Mouse (Mus musculus) B cell, adult 67 days (primary cell): ENCODE results near the gene Rpl39l. TPM values are rescaled to one million over a fixed set of nuclear protein-coding genes. Genes with fewer than 3 reads are reported as not detected.

ENCODE experiments used
- total RNA-seq, 2 experiments: library from RNA; stranded (reverse); gene quantifications; 4 replicates each; pipeline ENCODE4 v1.2.4; 2023

Gene Rpl39l
- total RNA-seq = not detected

DNA sequence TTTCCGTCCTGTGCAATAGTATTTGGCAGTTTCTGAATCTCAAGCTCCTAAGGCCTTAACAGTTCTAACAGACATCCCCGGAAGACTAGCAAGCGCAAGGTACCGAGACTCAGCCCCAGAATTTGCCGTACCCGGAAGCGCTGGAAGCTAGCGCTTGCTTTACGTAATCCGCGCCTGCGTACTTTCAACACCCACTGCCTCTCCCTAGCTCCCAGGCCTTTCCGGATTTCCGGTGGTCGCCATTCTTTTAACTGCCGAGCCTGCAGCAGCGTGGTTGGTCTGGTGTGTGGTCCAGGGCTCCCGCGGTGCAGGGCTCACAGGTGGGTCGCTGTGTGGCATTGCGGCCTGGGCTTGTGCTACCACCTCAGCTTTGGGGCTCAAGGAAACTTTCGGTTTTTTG is at the start of gene Rpl39l:
Gene Rpl39l (plus strand): TSS at position 222 of the 400 bp plus-strand sequence.

DNA sequence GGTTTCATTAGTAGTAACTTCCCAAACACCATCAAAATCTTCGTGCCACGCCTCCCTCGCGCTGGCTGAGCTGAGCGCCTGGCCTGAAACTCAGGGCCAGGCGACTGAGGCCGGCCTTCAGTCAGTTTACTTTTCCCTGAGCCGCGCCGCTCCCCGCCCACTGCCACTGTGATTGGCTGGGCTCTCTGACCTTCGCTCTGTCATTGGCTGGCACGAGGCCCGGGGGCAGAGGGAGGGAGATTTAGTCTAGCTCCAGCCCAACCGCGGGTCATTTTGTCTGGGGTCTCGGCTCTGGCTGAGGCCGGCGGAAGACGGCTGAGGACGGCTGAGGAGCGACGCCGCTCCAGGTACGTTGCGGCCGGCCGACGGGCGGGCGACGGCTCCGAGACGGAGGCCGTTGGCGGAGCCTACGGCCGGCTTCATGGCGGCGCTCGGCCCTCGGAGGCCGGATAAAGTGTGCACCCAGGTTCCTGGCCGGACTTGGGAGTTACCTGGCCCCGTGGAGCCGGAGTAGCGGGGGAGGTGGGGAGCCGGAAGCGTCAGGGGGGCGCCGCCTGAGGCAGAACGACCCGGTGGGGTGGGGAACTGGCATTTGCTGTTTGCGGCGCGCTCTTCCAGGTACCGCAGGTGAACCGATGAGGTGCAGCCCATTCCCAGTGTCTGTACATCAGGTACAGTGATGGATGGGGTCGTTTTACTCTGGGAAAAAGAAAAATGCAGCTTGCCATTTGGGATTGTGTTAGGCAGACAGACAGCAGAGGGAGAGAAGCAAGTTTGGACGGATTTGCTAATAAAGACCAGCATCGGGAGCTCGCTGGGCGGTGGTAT is 22.9 kb downstream of the Rpl39l start, which contains the start of gene Atf7ip2:
Gene Atf7ip2 (plus strand): TSS at position 34 of the 828 bp plus-strand sequence.

Other genes with a start within 250 kb of the Rpl39l start
- gene Grin2a, start 174.7 kb upstream of the Rpl39l start, total RNA-seq = not detected
- not detected for gene Atf7ip2, start 22.5 kb downstream of the Rpl39l start, total RNA-seq
- under 1 TPM in 1 of 2 experiments, not detected in 1; 0.12 TPM for gene Emp2, start 143.7 kb downstream of the Rpl39l start, total RNA-seq
- not detected for gene Tekt5, start 225.3 kb downstream of the Rpl39l start, total RNA-seq
- gene Nubp1, start 241.7 kb downstream of the Rpl39l start, total RNA-seq = 10 to 100 TPM; 60.5 to 75.0 TPM